Mouse (Mus musculus) myocyte (in vitro differentiated cells): ENCODE data around the gene Lcn2.

Experiments
- CEBPB ChIP-seq: IDR thresholded peaks from 2 replicates; pipeline ENCODE4 v1.6.1; 2011; ENCODE audit warnings: mild to moderate bottlenecking, moderate library complexity; ENCODE audit not compliant: poor library complexity, insufficient read depth, severe bottlenecking
- E2F4 ChIP-seq: IDR thresholded peaks from one replicate; pipeline ENCODE4 v1.6.1; 2011; ENCODE audit warnings: mild to moderate bottlenecking, control low read depth, moderate library complexity; ENCODE audit not compliant: insufficient read depth
- MAX ChIP-seq: IDR thresholded peaks from one replicate; pipeline ENCODE4 v1.6.1; 2011; ENCODE audit warnings: low read depth, mild to moderate bottlenecking, control low read depth
- MYOG ChIP-seq, 3 experiments: IDR thresholded peaks; one replicate each; pipeline ENCODE4 v1.6.1; 2011; ENCODE audit warnings: control low read depth in 2 of 3, low read depth in 2 of 3, mild to moderate bottlenecking in 2 of 3; ENCODE audit not compliant: insufficient read length in 2 of 3, control insufficient read depth in 1 of 3, insufficient read depth in 1 of 3
- POLR2A ChIP-seq: IDR thresholded peaks from one replicate; pipeline ENCODE4 v1.6.1; 2011; ENCODE audit warnings: low read depth, mild to moderate bottlenecking, control low read depth, moderate library complexity; ENCODE audit not compliant: insufficient read length
- POLR2AphosphoS2 ChIP-seq: IDR thresholded peaks from one replicate; pipeline ENCODE4 v1.6.1; 2011; ENCODE audit warnings: low read depth, control low read depth; ENCODE audit not compliant: insufficient read length
- SRF ChIP-seq: IDR thresholded peaks from one replicate; pipeline ENCODE4 v1.6.1; 2011; ENCODE audit warnings: low read depth; ENCODE audit not compliant: control insufficient read depth, insufficient read length
- TCF12 ChIP-seq: IDR thresholded peaks from one replicate; pipeline ENCODE4 v1.6.1; 2011; ENCODE audit warnings: mild to moderate bottlenecking, control low read depth; ENCODE audit not compliant: poor library complexity, insufficient read depth, severe bottlenecking
- USF1 ChIP-seq: IDR thresholded peaks from one replicate; pipeline ENCODE4 v1.6.1; 2011; ENCODE audit warnings: low read depth, mild to moderate bottlenecking, control low read depth, moderate library complexity

GRCm38 (mm10) chr2:32415801-32416200, 27.7 kb upstream of the Lcn2 start:
- TF ChIP-seq POLR2AphosphoS2, result no peak
- TF ChIP-seq POLR2A, result no peak
- TF ChIP-seq TCF12, result no peak
- TF ChIP-seq MYOG (IDR thresholded peaks at IDR 0.05; ENCODE audit: control insufficient read depth in 1 of 3, insufficient read depth in 1 of 3, insufficient read length in 2 of 3, low read depth in 2 of 3), result no peak
- TF ChIP-seq SRF, result no peak
- no peak for TF ChIP-seq MAX
- no peak for TF ChIP-seq E2F4
- TF ChIP-seq USF1, result no peak
- TF ChIP-seq CEBPB, result no peak
